Mouse (Mus musculus): ENCODE results near the gene Eif4g3. TPM values are rescaled to one million over a fixed set of nuclear protein-coding genes. Genes with fewer than 3 reads are reported as not detected.

Gene Eif4g3
- total RNA-seq, 1 experiment from 2014 or later: 41.2 TPM

- no peak for ATAC-seq (replicated peaks in 1 of 2; ENCODE audit: insufficient read depth in 1 of 2, low FRiP score in 2 of 2, low TSS enrichment in 1 of 2, low read depth in 1 of 2, poor library complexity in 2 of 2, severe bottlenecking in 2 of 2)
These were observed 222.9 kb downstream of the Eif4g3 start for GRCm38 (mm10) chr4:138215671-138216199.

- peak; percentile 46 to 61 for ATAC-seq (replicated peaks in 1 of 2; ENCODE audit: insufficient read depth in 1 of 2, low FRiP score in 2 of 2, low TSS enrichment in 1 of 2, low read depth in 1 of 2, poor library complexity in 2 of 2, severe bottlenecking in 2 of 2)
These were observed 223.5 kb downstream of the Eif4g3 start, which contains the start of gene Hp1bp3 for GRCm38 (mm10) chr4:138216200-138216890. Gene Hp1bp3, plus strand, starts transcription at chr4:138216296.

- peak; percentile 90 to 92 for ATAC-seq (replicated peaks in 1 of 2; ENCODE audit: insufficient read depth in 1 of 2, low FRiP score in 2 of 2, low TSS enrichment in 1 of 2, low read depth in 1 of 2, poor library complexity in 2 of 2, severe bottlenecking in 2 of 2)
These were observed 224.1 kb downstream of the Eif4g3 start for GRCm38 (mm10) chr4:138216891-138217392.

- ATAC-seq (replicated peaks in 1 of 2; ENCODE audit: insufficient read depth in 1 of 2, low FRiP score in 2 of 2, low TSS enrichment in 1 of 2, low read depth in 1 of 2, poor library complexity in 2 of 2, severe bottlenecking in 2 of 2): peak in 1 of 2 experiments; percentile 3; a peak in 1 of 4 replicates
These were observed 224.6 kb downstream of the Eif4g3 start for GRCm38 (mm10) chr4:138217441-138217840.

- ATAC-seq (replicated peaks in 1 of 2; ENCODE audit: insufficient read depth in 1 of 2, low FRiP score in 2 of 2, low TSS enrichment in 1 of 2, low read depth in 1 of 2, poor library complexity in 2 of 2, severe bottlenecking in 2 of 2): no peak
These were observed 225.3 kb downstream of the Eif4g3 start for GRCm38 (mm10) chr4:138217951-138218685.

GRCm38 (mm10) chr4:138219331-138219730 is 226.5 kb downstream of the Eif4g3 start:
- ATAC-seq (replicated peaks in 1 of 2; ENCODE audit: insufficient read depth in 1 of 2, low FRiP score in 2 of 2, low TSS enrichment in 1 of 2, low read depth in 1 of 2, poor library complexity in 2 of 2, severe bottlenecking in 2 of 2): no peak

GRCm38 (mm10) chr4:138220761-138221160 is 227.9 kb downstream of the Eif4g3 start:
- ATAC-seq (replicated peaks in 1 of 2; ENCODE audit: insufficient read depth in 1 of 2, low FRiP score in 2 of 2, low TSS enrichment in 1 of 2, low read depth in 1 of 2, poor library complexity in 2 of 2, severe bottlenecking in 2 of 2): no peak

GRCm38 (mm10) chr4:138221406-138221805 is 228.6 kb downstream of the Eif4g3 start:
- no peak for ATAC-seq (replicated peaks in 1 of 2; ENCODE audit: insufficient read depth in 1 of 2, low FRiP score in 2 of 2, low TSS enrichment in 1 of 2, low read depth in 1 of 2, poor library complexity in 2 of 2, severe bottlenecking in 2 of 2)

GRCm38 (mm10) chr4:138222396-138222795 is 229.6 kb downstream of the Eif4g3 start:
- ATAC-seq (replicated peaks in 1 of 2; ENCODE audit: insufficient read depth in 1 of 2, low FRiP score in 2 of 2, low TSS enrichment in 1 of 2, low read depth in 1 of 2, poor library complexity in 2 of 2, severe bottlenecking in 2 of 2): no peak

GRCm38 (mm10) chr4:138223623-138224022 is 230.8 kb downstream of the Eif4g3 start:
- ATAC-seq (replicated peaks in 1 of 2; ENCODE audit: insufficient read depth in 1 of 2, low FRiP score in 2 of 2, low TSS enrichment in 1 of 2, low read depth in 1 of 2, poor library complexity in 2 of 2, severe bottlenecking in 2 of 2): peak in 1 of 2 experiments; percentile 35; a peak in 1 of 4 replicates

- no peak for ATAC-seq (replicated peaks in 1 of 2; ENCODE audit: insufficient read depth in 1 of 2, low FRiP score in 2 of 2, low TSS enrichment in 1 of 2, low read depth in 1 of 2, poor library complexity in 2 of 2, severe bottlenecking in 2 of 2)
These were observed 254.2 kb downstream of the Eif4g3 start for GRCm38 (mm10) chr4:138246756-138247665.

- ATAC-seq (replicated peaks in 1 of 2; ENCODE audit: insufficient read depth in 1 of 2, low FRiP score in 2 of 2, low TSS enrichment in 1 of 2, low read depth in 1 of 2, poor library complexity in 2 of 2, severe bottlenecking in 2 of 2): peak; percentile 74 to 81
These were observed 257.5 kb downstream of the Eif4g3 start, which contains the start of the genes Sh2d5 and Kif17 for GRCm38 (mm10) chr4:138250088-138250960. Gene Sh2d5, plus strand, starts transcription at chr4:138250403. Gene Kif17, plus strand, starts transcription at chr4:138250435.

- ATAC-seq (replicated peaks in 1 of 2; ENCODE audit: insufficient read depth in 1 of 2, low FRiP score in 2 of 2, low TSS enrichment in 1 of 2, low read depth in 1 of 2, poor library complexity in 2 of 2, severe bottlenecking in 2 of 2): peak; percentile 54 to 55
These were observed 259.0 kb downstream of the Eif4g3 start for GRCm38 (mm10) chr4:138251819-138252218.

- ATAC-seq (replicated peaks in 1 of 2; ENCODE audit: insufficient read depth in 1 of 2, low FRiP score in 2 of 2, low TSS enrichment in 1 of 2, low read depth in 1 of 2, poor library complexity in 2 of 2, severe bottlenecking in 2 of 2): no peak
These were observed 259.4 kb downstream of the Eif4g3 start for GRCm38 (mm10) chr4:138252231-138252630.

GRCm38 (mm10) chr4:138257116-138257687 is 264.4 kb downstream of the Eif4g3 start:
- peak; percentile 74 to 76 for ATAC-seq (replicated peaks in 1 of 2; ENCODE audit: insufficient read depth in 1 of 2, low FRiP score in 2 of 2, low TSS enrichment in 1 of 2, low read depth in 1 of 2, poor library complexity in 2 of 2, severe bottlenecking in 2 of 2)

All from hematopoietic stem cell, adult 5-6 weeks (primary cell).